Mouse (Mus musculus): ENCODE measurements around the gene Myh1.

DNA sequence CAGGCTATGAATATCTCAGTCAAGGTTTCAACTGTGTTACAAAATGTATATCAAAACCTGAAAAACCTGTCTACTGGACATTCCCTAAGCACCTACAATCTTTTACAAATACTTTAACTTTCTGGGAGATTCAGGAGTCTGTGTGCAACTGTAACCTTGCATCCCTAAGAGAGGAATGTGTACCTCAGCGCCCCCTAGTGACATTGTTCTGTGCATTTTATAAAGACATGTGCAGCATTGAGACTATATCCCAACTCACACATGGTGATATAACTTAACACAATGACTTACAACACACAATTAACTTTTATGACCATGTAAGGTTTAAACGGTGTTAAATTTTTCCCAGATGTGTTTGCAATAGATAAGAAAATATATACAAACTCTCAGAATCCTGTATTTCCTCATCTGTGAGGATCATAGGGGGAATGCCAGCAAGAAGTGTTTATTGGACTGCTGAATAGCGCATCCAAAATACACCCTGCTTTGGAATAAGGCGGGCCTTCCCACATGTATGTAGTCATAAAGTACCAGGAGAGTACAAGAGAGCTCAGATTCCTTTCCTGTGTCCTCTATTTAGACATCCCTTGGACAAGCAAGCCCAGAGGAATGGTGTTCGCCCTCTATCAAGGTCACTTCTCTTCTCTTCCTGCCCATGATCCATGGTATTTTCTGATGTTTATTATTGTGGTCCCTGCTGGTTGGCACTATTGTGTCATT lies 35.9 kb downstream of the Myh1 start:
- TF ChIP-seq POLR2A (IDR thresholded peaks at IDR 0.05; ENCODE audit: low read depth, low read length), result no peak
- no peak for TF ChIP-seq CTCF (IDR thresholded peaks at IDR 0.05; ENCODE audit: borderline replicate concordance, insufficient read depth, low read length)

Measured in embryonic fibroblast, embryonic 13.5 days (primary cell).